Mouse (Mus musculus) mature B cell (primary cell): ENCODE data around the gene Zfp157.
"Not testable (repeated sequence)": the region's sequence is repeated elsewhere in the genome, so short reads cannot be mapped to it uniquely, and the experiment has no call there.

Experiments
- in situ Hi-C: fragments of 300-500 bp; cut with MboI; formaldehyde crosslinking; loops from 2 replicates; pipeline ENCODE4 v1.14.3; 2019

The Zfp157 gene

DNA sequence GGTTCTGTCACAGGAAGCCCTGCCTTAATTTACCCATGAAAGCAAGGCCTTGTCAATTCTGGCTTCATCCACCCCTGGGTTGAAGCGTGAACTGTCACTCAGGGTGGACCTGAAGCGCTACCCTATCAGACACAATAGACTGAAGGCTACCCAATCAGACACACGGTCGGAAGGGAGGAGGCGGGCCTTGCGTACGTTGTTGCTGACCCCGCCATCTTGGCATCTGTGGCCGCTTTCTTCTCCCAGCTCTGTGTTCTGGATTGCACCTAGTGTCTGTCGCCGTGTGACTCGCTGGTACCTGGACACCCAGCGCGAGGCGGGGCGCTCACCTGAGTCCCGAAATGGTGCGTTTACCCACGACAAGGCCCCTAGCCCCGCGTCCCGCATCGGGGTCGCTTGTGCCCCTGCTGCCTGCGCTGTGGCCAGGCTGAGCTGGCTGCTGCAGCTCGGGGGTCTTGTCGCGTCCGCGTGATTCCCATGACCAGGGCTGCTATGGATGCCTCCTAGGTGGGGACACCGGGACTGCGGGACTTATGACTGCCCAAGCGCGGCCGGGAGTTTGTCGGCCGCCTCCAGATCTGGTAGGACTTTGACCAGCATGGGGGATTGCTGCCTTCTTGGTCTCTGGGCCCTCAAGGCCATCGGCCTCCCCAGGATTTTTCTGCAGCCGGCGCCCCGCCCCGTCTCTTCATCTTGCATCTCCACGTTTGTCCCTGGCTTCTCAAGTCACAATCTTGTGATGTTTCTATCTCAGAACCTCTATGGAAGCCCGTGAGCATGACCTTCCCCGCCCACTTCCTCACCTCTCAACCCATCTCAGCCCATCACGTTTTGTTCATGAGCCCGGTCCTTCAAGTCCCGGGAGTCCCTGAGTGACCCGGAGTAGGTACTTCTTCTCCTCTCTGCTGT lies at the start of gene Zfp157:
Gene Zfp157 (plus strand): TSS at position 183 of the 909 bp plus-strand sequence.
- in situ Hi-C loops = no loop called here

DNA sequence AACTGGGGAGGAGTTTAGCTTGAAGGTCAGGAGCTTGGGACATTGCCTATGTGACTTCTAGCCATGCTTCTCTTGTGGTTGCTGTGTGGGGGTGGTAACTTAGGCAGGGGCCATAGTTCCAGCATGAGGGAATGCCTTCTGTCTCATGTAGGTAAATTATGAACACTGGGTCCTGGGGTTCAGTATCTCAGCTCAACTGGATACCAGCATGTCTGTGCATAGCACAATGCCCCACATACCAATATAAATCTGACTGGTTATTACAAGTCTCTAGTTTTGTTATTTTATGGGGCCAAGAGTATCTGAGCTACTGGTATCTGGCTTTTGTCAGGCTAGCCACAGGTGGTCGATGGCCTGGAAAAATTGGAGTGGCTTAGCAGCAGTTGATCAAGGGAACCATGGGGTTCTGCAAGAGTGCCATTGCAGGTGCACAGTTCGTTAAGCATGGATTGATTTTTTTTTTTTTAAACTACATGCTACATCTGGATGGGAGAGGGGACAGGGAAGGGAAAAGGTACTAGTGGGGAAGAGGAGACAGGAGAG lies 43.4 kb upstream of the Zfp157 start:
- in situ Hi-C loops = no loop called here

DNA sequence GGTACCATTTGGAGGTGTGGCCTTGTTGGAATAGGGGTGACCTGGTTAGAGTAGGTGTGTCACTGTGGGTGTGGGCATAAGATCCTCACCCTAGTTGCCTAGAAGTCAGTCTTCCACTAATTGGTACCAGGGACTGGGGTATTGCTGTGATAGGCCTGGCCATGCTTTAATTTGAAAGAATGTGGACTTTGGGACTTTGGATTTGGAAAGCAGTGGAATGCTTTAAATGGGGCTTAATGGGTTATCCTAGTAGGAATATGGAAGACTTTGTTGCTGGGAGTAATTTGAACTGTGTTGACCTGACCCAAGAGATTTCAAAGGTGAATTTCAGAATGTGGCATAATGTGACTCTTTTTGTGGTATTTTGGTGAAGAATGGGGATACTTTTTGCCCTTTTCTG lies 40.8 kb upstream of the Zfp157 start:
- in situ Hi-C loops = not testable (repeated sequence)

GRCm38 (mm10) chr5:138458371-138458770 lies 17.1 kb downstream of the Zfp157 start:
- in situ Hi-C loops = no loop called here

DNA sequence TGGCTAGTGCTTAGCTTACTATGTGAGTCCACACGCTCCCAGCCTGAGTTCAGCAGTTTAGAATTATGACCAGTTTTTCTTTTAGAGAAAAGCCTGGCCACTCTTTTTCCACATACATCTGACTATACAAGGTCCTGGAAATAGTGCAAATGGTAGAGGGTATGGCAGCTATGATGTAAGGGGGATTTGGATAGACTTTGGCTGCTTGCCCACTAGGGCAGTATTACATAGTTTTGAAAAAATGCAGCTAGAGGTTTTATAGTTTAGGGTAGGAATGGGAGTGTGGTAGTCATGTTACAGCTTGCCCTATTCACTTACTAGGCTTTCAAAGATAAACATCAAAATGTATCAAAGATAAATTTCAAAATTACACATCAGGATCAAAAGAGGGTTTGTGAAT lies 17.8 kb downstream of the Zfp157 start:
- in situ Hi-C loops = no loop called here

GRCm38 (mm10) chr5:138473601-138474000 lies 32.3 kb downstream of the Zfp157 start:
- in situ Hi-C loops = no loop called here

DNA sequence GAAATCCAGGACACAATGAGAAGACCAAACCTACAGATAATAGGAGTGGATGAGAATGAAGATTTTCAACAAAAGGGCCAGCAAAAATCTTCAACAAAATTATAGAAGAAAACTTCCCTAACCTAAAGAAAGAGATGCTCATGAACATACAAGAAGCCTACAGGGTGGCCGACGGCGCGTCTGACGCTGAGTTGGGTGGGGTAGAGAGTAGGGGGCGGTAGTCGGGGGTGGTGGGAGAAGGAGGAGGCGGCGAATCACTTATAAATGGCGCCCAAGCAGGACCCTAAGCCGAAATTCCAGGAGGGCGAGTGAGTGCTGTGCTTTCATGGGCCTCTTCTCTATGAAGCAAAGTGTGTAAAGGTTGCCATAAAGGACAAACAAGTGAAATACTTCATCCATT lies 63.3 kb downstream of the Zfp157 start:
- in situ Hi-C loops = not testable (repeated sequence)
